Mouse (Mus musculus) liver, postnatal 0 days (tissue): ENCODE measurements around the gene Abca2.

Experiments
- CTCF ChIP-seq: sonication (generic); IDR thresholded peaks from 2 replicates; pipeline ENCODE4 v1.5.1; 2016; ENCODE audit warnings: antibody characterized with exemption, low read depth
- EP300 ChIP-seq: IDR thresholded peaks from 2 replicates; pipeline ENCODE4 v1.6.1; 2016; ENCODE audit warnings: antibody characterized with exemption, low read depth, mild to moderate bottlenecking

GRCm38 (mm10) chr2:25460551-25461309, 32.2 kb downstream of the Abca2 start, which contains the start of gene Paxx:
- no peak for TF ChIP-seq CTCF
- no peak for TF ChIP-seq EP300
